Mouse (Mus musculus): ENCODE measurements around the gene Clspn.

Gene Clspn

DNA sequence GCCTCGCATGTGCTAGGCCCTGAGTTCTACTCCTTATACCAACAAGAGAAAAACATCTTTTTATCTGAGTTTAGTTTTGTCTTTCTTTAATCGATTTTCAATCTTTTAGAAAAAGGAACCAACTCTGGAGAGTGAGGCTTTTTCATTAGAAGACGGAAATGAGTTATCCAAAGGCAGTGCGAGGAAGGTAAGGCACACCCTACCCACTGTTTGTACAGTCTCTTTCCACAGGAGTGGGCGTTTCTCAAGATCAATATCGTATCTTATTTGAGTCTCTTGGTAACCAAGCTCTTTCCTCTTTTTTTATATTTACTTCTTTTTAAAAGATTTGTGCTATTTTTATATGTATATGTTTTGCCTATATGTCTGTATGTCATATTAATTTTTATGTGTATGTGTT is 7.1 kb downstream of the Clspn start:
- no peak for DNase-seq (ENCODE audit: low spot score)

DNA sequence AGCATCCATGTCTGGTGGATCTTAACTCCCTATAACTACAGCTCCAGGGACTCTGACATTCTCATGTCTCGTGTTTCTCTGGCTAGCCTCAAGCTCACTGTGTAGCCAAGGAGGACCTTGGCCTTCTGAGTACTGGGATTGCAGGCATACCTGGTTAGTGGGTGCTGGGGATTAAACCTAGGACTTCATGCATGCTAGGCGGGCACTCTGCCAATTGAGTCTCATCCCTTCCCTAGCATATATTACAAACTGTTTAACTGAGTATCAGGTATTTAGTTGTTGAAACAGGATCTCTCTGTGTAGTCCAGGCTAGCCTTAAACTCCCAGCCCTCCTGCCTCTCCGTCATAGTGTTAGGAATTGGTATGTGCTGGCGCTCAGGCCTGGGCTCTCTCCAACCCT is 10.5 kb downstream of the Clspn start:
- no peak for DNase-seq (ENCODE audit: low spot score)

DNA sequence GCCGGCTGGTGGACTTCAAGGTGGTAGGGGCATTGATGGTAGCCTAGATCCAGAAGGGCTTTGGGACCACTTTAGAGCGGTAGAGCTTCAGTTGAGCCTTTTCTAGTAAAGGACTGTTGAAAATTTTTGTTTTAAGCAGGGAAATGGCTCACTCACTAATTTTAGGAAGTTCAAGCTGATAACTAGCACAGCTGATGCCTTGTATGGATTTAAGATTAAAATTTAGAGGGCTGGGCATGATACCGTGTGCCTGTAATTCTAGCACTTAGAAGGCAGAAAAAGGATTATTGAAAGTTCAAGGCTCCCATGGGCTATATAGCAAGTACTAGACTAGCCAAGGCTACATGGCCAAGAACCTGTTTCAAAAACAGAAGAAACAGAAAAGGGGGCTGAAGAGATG is 13.0 kb downstream of the Clspn start:
- no peak for DNase-seq (ENCODE audit: low spot score)

DNA sequence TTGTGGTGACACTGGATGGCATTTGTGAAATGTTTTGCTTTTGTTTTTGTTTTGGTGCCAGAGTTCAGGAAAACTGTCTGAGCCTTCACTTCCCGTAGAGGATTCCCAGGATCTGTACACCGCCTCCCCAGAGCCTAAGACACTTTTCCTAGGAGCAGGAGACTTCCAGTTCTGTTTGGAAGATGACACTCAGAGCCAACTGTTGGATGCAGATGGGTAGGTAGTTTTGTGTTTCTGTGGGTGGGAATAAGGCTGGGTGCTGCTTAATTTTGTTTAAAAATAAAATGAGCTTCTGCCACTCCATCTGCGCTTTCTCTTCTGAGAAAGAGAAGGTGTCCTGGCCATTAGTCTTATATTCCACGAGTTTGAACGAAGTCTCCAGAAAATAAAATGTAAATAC is 19.5 kb downstream of the Clspn start:
- DNase-seq (ENCODE audit: low spot score), result no peak

GRCm38 (mm10) chr4:126577920-126578319 is 21.2 kb downstream of the Clspn start:
- no peak for DNase-seq (ENCODE audit: low spot score)

DNA sequence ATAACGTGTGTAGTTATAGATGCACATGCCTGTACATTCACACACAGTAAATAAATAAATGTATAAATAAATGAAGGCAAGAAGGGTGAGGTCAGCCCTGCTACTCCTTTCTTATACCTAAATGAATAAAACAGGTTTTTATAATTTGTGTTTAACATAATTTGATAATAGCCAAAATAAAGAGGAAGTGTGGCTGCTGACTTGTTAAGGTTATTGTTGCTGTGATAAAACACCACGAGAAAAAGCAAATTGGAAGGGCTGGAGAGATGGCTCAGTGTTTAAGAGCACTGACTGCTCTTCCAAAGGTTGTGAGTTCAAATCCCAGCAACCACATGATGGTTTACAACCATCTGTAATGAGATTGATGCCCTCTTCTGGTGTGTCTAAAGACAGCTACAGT is 22.3 kb downstream of the Clspn start:
- DNase-seq (ENCODE audit: low spot score), result no peak

GRCm38 (mm10) chr4:126585739-126586138 is 29.0 kb downstream of the Clspn start:
- no peak for DNase-seq (ENCODE audit: low spot score)

DNA sequence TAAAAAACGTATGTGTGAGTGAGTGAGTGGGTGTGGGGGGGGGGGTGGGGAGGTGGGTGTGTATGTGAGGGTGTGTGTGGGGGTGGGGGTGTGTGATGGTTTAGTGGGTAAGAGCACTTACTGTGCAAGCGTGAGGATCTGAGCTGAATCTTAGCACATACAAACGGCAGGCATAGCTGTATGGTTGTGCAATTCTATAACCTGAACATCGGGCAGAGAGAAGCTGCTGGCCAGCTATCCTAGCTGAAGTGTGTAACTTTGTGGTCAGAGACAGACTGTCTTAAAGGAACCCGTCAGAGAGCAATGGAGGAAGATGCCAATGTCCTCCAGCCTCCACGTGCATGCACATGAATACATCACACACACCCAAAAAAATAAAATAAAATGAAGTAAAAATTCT is 35.3 kb downstream of the Clspn start:
- DNase-seq (ENCODE audit: low spot score), result no peak

GRCm38 (mm10) chr4:126599971-126600754 is 43.4 kb downstream of the Clspn start:
- DNase-seq (ENCODE audit: low spot score), result peak; percentile 18

GRCm38 (mm10) chr4:126601597-126602444 is 45.1 kb downstream of the Clspn start:
- peak; percentile 31 for DNase-seq (ENCODE audit: low spot score)

DNA sequence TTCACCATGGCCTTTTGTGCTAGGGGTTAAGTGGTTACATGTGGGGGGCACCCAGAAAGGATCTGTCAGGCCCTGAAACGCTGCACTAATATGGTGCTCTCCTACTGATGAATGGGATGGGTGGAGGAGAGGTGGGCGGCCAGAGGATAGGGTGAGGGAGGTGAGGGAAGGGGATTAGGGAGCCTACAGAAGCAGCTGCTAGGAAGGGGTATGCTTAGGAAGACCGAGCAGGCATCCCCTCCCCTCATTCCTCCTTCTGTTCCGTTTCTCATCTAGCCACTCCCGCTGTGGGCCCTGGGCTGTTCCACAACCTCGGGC is 45.7 kb downstream of the Clspn start:
- no peak for DNase-seq (ENCODE audit: low spot score)

DNA sequence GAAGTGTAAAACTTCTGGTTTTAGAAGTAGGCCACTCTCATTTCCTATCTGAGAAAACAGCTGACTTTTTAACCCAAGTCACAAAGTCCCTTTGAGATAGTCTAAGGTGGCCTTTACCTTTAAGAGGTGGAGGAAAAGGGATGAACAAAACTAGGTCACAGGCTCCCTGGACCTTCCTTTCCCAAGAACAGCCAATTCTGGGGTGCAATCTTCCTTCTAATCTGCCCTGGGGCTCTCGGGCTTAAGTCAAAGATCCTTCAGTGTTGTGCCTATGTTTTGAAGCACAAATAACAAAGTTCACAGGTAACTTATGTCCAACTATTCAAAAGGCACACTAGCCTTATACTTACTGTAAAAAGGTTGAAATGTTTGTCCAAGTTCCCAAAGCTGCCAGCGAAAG is 47.4 kb downstream of the Clspn start:
- no peak for DNase-seq (ENCODE audit: low spot score)

- DNase-seq (ENCODE audit: low spot score), result no peak
Observed at GRCm38 (mm10) chr4:126605751-126606150, 49.0 kb downstream of the Clspn start.

- peak; percentile 81 for DNase-seq (ENCODE audit: low spot score)
Observed at GRCm38 (mm10) chr4:126609606-126610181, 53.0 kb downstream of the Clspn start, which contains the start of gene 5730409E04Rik. TSS of gene 5730409E04Rik (plus strand) at chr4:126609818.

GRCm38 (mm10) chr4:126611991-126612390 is 55.3 kb downstream of the Clspn start:
- no peak for DNase-seq (ENCODE audit: low spot score)

DNA sequence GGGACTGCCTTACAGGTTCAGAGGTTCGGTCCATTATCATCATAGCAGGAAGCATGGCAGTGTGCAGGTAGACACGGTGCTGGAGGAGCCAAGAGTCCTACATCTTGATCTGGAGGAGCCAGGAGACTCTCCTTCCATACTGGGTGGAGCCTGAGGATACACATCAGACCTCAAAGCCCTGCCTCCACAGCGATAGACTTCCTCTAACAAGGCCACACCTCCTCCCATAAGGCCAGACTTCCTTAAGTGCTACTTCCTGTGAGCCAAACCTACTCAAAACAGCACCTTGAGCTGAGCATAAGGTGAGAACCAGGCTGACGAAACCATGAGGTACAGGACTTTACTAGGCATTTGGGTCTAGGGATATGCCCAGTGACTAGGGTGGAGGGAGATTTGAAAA is 59.6 kb downstream of the Clspn start:
- DNase-seq (ENCODE audit: low spot score), result no peak

DNA sequence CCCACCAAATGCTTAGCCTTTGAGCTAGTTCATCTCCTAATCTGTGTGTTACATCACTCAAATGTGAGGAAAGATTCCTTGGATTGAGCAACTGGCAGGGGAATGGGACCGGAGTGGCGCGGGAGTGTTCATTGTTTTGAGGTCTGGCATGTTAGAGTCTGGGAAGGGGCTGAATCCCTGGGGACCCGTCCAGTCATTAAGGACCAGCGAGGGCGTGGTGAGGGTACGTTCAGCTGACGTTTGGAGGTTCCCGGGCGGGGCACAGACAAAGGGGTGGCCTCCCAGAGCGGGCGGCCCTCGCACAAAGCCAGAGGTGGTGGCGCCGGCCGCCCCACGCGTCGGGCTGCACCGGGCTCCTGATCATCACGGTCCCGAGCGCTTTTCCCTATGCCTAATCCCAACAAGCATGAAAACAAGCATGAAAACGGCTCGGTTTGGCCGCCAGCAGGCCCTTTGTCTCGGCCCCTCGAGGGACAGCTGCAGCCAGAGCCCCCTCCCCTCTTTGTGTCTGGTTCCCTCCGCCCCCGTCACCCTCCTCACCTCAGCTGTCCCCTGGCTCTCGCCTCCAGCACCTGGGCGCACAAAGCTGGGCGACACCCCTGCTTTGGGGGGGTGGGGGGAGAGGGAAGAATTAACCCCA is 63.1 kb downstream of the Clspn start:
- no peak for DNase-seq (ENCODE audit: low spot score)

- DNase-seq (ENCODE audit: low spot score), result no peak
Observed at GRCm38 (mm10) chr4:126620349-126620874, 63.7 kb downstream of the Clspn start.

GRCm38 (mm10) chr4:126627021-126627681 is 70.4 kb downstream of the Clspn start:
- no peak for DNase-seq (ENCODE audit: low spot score)

GRCm38 (mm10) chr4:126631922-126632321 is 75.2 kb downstream of the Clspn start:
- no peak for DNase-seq (ENCODE audit: low spot score)

GRCm38 (mm10) chr4:126632668-126633067 is 75.9 kb downstream of the Clspn start:
- DNase-seq (ENCODE audit: low spot score), result no peak

DNA sequence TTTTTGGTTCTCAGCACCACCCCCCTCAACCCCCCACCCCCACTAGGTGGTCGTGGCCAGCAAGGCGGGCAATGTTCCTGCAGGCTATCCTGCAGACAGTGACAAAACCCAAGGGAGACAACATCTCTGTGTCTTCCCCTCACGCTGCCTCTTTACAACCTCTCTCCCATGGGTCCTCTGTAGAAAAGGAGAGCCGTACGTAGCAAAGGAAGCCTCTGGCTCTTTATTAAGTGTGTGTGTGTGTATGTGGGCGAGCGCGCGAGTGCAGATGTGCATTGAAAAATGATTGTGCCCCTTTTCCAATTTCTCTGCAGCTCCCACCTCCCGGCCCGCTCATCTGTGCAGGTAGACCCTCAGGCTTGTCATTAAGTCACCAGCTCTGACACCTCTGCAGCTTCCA is 79.6 kb downstream of the Clspn start:
- DNase-seq (ENCODE audit: low spot score), result no peak

Measured in testis, postnatal 14 days (tissue).